Mouse (Mus musculus) CH12.LX (cell line): ENCODE results near the gene Ptprg. TPM values are rescaled to one million over a fixed set of nuclear protein-coding genes. Genes with fewer than 3 reads are reported as not detected.

Source experiments
- DNase-seq: peaks from one replicate; pipeline ENCODE4 v3.0.0-alpha.2; 2013; ENCODE audit errors: extremely low read depth
- H3K27ac ChIP-seq: 2 replicates; pipeline ENCODE4 v1.5.1; 2012; ENCODE audit warnings: low read depth, mild to moderate bottlenecking, control low read depth, moderate library complexity; ENCODE audit not compliant: insufficient read depth
- H3K27me3 ChIP-seq: replicated peaks from 2 replicates; pipeline ENCODE3; 2012; ENCODE audit warnings: inconsistent platforms
- H3K36me3 ChIP-seq, 2 experiments: replicated peaks in 1 of 2; 2 replicates each; pipeline versions ENCODE3 to v1.6.1; 2012; ENCODE audit warnings: inconsistent platforms in 1 of 2, low read length in 1 of 2, mild to moderate bottlenecking in 1 of 2, mixed read lengths in 1 of 2, moderate library complexity in 1 of 2; ENCODE audit not compliant: control insufficient read depth in 1 of 2, insufficient read depth in 1 of 2
- H3K4me1 ChIP-seq, 2 experiments: 2 replicates each; pipeline ENCODE4 v1.6.1; 2012; ENCODE audit warnings: inconsistent platforms in 1 of 2, moderate library complexity in 1 of 2; ENCODE audit not compliant: insufficient read depth in 2 of 2, control insufficient read depth in 1 of 2
- H3K4me2 ChIP-seq: 2 replicates; pipeline ENCODE4 v1.6.1; 2012; ENCODE audit warnings: low read depth, mild to moderate bottlenecking, control low read depth; ENCODE audit not compliant: poor library complexity, insufficient read depth, severe bottlenecking
- H3K4me3 ChIP-seq, 3 experiments: fragments of 150-350 bp in 1 of 3; sonication (generic) in 1 of 3; replicated peaks in 1 of 3; 2 replicates each; pipeline versions ENCODE3 to v1.5.1; 2011 to 2012; ENCODE audit warnings: low read depth in 2 of 3, low read length in 2 of 3, mild to moderate bottlenecking in 2 of 3, moderate library complexity in 2 of 3, control low read depth in 1 of 3, improper control_type of control experiment in 1 of 3, inconsistent platforms in 1 of 3, mixed read lengths in 1 of 3; ENCODE audit not compliant: poor library complexity in 1 of 3
- H3K79me2 ChIP-seq: replicated peaks from 2 replicates; pipeline ENCODE4 v1.6.1; 2012; ENCODE audit warnings: mild to moderate bottlenecking, moderate library complexity; ENCODE audit not compliant: control insufficient read depth, poor library complexity, insufficient read depth, severe bottlenecking; ENCODE audit errors: extremely low read depth
- H3K9ac ChIP-seq: 2 replicates; pipeline ENCODE4 v1.6.1; 2012; ENCODE audit warnings: low read depth, mild to moderate bottlenecking, control low read depth, moderate library complexity; ENCODE audit not compliant: insufficient read depth
- H3K9me3 ChIP-seq: replicated peaks from 2 replicates; pipeline ENCODE3; 2012; ENCODE audit warnings: low read length, inconsistent platforms, mixed read lengths
- BHLHE40 ChIP-seq: IDR thresholded peaks from 2 replicates; pipeline ENCODE4 v1.6.1; 2011; ENCODE audit warnings: mild to moderate bottlenecking, low read depth, low read length, improper control_type of control experiment
- CHD1 ChIP-seq: IDR thresholded peaks from 2 replicates; pipeline ENCODE4 v1.6.1; 2012; ENCODE audit warnings: low read depth, low read length, improper control_type of control experiment, inconsistent platforms
- E2F4 ChIP-seq: IDR thresholded peaks from 2 replicates; pipeline ENCODE4 v1.6.1; 2011; ENCODE audit warnings: low read depth, low read length, improper control_type of control experiment; ENCODE audit not compliant: insufficient replicate concordance
- ELF1 ChIP-seq: IDR thresholded peaks from 2 replicates; pipeline ENCODE4 v1.6.1; 2014; ENCODE audit warnings: low read depth, mild to moderate bottlenecking, inconsistent platforms, low read length, improper control_type of control experiment
- EP300 ChIP-seq: IDR thresholded peaks from 2 replicates; pipeline ENCODE4 v1.6.1; 2011; ENCODE audit warnings: low read length, improper control_type of control experiment
- GABPA ChIP-seq: IDR thresholded peaks from 2 replicates; pipeline ENCODE4 v1.6.1; 2012; ENCODE audit warnings: low read depth, low read length, improper control_type of control experiment, inconsistent platforms; ENCODE audit not compliant: insufficient replicate concordance
- HCFC1 ChIP-seq: IDR thresholded peaks from 2 replicates; pipeline ENCODE4 v1.6.1; 2012; ENCODE audit warnings: low read depth, mild to moderate bottlenecking, inconsistent platforms, low read length, improper control_type of control experiment
- JUND ChIP-seq: conservative IDR thresholded peaks from 2 replicates; pipeline ENCODE4 v1.6.1; 2011; ENCODE audit warnings: low read depth, low read length, improper control_type of control experiment
- MEF2A ChIP-seq: IDR thresholded peaks from 2 replicates; pipeline ENCODE4 v1.6.1; 2014; ENCODE audit warnings: low read depth, mild to moderate bottlenecking, inconsistent platforms, low read length, improper control_type of control experiment, borderline replicate concordance
- MYC ChIP-seq: IDR thresholded peaks from 2 replicates; pipeline ENCODE4 v1.6.1; 2011; ENCODE audit warnings: low read depth, mild to moderate bottlenecking, improper control_type of control experiment, low read length
- NELFE ChIP-seq: IDR thresholded peaks from 2 replicates; pipeline ENCODE4 v1.6.1; 2011; ENCODE audit warnings: low read depth, low read length, improper control_type of control experiment
- NRF1 ChIP-seq: IDR thresholded peaks from 2 replicates; pipeline ENCODE4 v1.6.1; 2014; ENCODE audit warnings: low read depth, mild to moderate bottlenecking, inconsistent platforms, low read length, improper control_type of control experiment, moderate library complexity
- PAX5 ChIP-seq: IDR thresholded peaks from 2 replicates; pipeline ENCODE4 v1.6.1; 2012; ENCODE audit warnings: low read length, inconsistent platforms, mixed read lengths
- POLR2A ChIP-seq: IDR thresholded peaks from 2 replicates; pipeline ENCODE4 v1.6.1; 2011; ENCODE audit warnings: low read depth, mild to moderate bottlenecking, improper control_type of control experiment, low read length
- POLR2AphosphoS2 ChIP-seq: IDR thresholded peaks from 2 replicates; pipeline ENCODE4 v1.6.1; 2011; ENCODE audit warnings: low read depth, low read length, improper control_type of control experiment
- RAD21 ChIP-seq: IDR thresholded peaks from 2 replicates; pipeline ENCODE4 v1.6.1; 2011; ENCODE audit warnings: low read depth, mild to moderate bottlenecking, low read length, improper control_type of control experiment, moderate library complexity
- SIN3A ChIP-seq: IDR thresholded peaks from 2 replicates; pipeline ENCODE4 v1.6.1; 2012; ENCODE audit warnings: low read length, improper control_type of control experiment, inconsistent platforms
- SMC3 ChIP-seq: IDR thresholded peaks from 2 replicates; pipeline ENCODE4 v1.6.1; 2011; ENCODE audit warnings: low read depth, low read length, improper control_type of control experiment
- TBP ChIP-seq: conservative IDR thresholded peaks from 2 replicates; pipeline ENCODE4 v1.6.1; 2011; ENCODE audit warnings: low read depth, low read length, improper control_type of control experiment
- USF1 ChIP-seq: IDR thresholded peaks from 2 replicates; pipeline ENCODE4 v1.6.1; 2014; ENCODE audit warnings: low read depth, mild to moderate bottlenecking, inconsistent platforms, low read length, improper control_type of control experiment
- USF2 ChIP-seq: conservative IDR thresholded peaks from 2 replicates; pipeline ENCODE4 v1.6.1; 2011; ENCODE audit warnings: low read depth, low read length, improper control_type of control experiment
- ZMIZ1 ChIP-seq: IDR thresholded peaks from 2 replicates; pipeline ENCODE4 v1.6.1; 2012; ENCODE audit warnings: low read depth, mild to moderate bottlenecking, inconsistent platforms, low read length, improper control_type of control experiment
- ZNF384 ChIP-seq: IDR thresholded peaks from 2 replicates; pipeline ENCODE4 v1.6.1; 2012; ENCODE audit warnings: low read depth, low read length, improper control_type of control experiment, inconsistent platforms
- dilution Hi-C: fragments of 300-500 bp; cut with MboI; formaldehyde crosslinking; loops from 2 replicates; pipeline ENCODE4 v1.14.3; 2020; ENCODE audit warnings: low sequenced_read_pairs; ENCODE audit not compliant: extremely low pct_unique_long_range_greater_than_20kb, extremely low pct_ligation_motif_present
- in situ Hi-C: fragments of 300-500 bp; cut with MboI; formaldehyde crosslinking; loops from 3 replicates; pipeline ENCODE4 v1.14.3; 2019; ENCODE audit warnings: low sequenced_read_pairs, low pct_ligation_motif_present, low pct_unique_long_range_greater_than_20kb, mixed read lengths
- polyA plus RNA-seq: library from polyadenylated mRNA; unstranded; fragments of >175 nt; gene quantifications from 2 replicates; pipeline ENCODE4 v1.2.1, GENCODE M21; 2012; ENCODE audit warnings: low read depth; ENCODE audit not compliant: insufficient read length
- total RNA-seq, 2 experiments: library from RNA; depleted of rRNA; stranded (reverse); fragments of 300-350 nt in 1 of 2; fragments of >200 nt in 1 of 2; gene quantifications; 2 replicates each; pipeline ENCODE4 v1.2.3; 2012 to 2014

The Ptprg gene
- total and polyA plus RNA-seq, 3 experiments: 0.08 TPM; not detected in 2

GRCm38 (mm10) chr14:11578492-11578967 lies 25.2 kb downstream of the Ptprg start:
- Histone ChIP-seq H3K4me2 (no peak overlapping the region), H3K27me3 (no peaks in the 10 kb centered on the region), H3K36me3 (no peaks in the 10 kb centered on the region), H3K4me3 (no peak overlapping the region), H3K27ac (no peak overlapping the region), H3K79me2 (no peaks in the 10 kb centered on the region), H3K4me1 (no peaks in the 10 kb centered on the region), H3K9me3 (peaks cover 75% of the 10 kb centered on the region), H3K9ac (no peak overlapping the region)
- in situ Hi-C loops: no loop called here
- no peak for DNase-seq
- TF ChIP-seq RAD21 (no peak), NELFE (no peak), PAX5 (no peak), TBP (no peak), ZNF384 (no peak), POLR2AphosphoS2 (no peak), ZMIZ1 (no peak), USF1 (no peak), GABPA (no peak), CHD1 (no peak), E2F4 (no peak), ELF1 (no peak), SMC3 (no peak), EP300 (no peak), POLR2A (no peak), MYC (no peak)
- dilution Hi-C loops: no loop called here

DNA sequence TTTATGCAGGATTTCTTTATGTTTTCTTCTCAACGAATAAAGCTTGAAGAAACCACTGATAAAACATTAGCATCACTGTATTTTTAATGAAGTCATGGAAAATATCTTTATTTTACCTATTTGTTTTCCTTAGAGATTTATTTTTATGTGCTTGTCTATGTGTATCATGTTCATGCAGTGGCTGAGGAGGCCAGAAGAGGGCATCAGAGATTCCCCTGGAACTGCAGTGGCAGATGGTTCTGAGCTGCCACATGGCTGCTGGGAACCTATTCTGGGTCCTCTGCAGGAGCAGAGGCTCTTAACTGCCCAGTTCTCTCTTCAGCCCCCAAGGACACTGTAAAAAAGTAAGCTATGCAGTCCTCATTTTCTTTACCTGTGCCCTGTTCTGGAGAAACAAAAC lies 26.6 kb downstream of the Ptprg start:
- H3K4me3 ChIP-seq: no peak overlapping the region
- no peak overlapping the region for H3K27ac ChIP-seq
- H3K4me2 ChIP-seq: no peak overlapping the region
- H3K9me3 ChIP-seq: peaks cover 81% of the 10 kb centered on the region
- H3K27me3 ChIP-seq: no peaks in the 10 kb centered on the region
- no peaks in the 10 kb centered on the region for H3K36me3 ChIP-seq
- dilution Hi-C loops: no loop called here
- in situ Hi-C loops: no loop called here
- H3K79me2 ChIP-seq: no peaks in the 10 kb centered on the region
- no peaks in the 10 kb centered on the region for H3K4me1 ChIP-seq
- DNase-seq: no peak
- no peak for TF ChIP-seq E2F4
- no peak for TF ChIP-seq MEF2A
- no peak for TF ChIP-seq HCFC1
- no peak for TF ChIP-seq BHLHE40
- TF ChIP-seq SIN3A: no peak
- no peak for TF ChIP-seq USF2
- TF ChIP-seq TBP: no peak
- no peak for TF ChIP-seq SMC3
- TF ChIP-seq ZNF384: no peak
- TF ChIP-seq JUND: no peak
- no peak for TF ChIP-seq POLR2AphosphoS2
- TF ChIP-seq NRF1: no peak
- TF ChIP-seq, all 38 proteins: peak for 0
- H3K9ac ChIP-seq: no peak overlapping the region
